Mouse (Mus musculus) ovary, postnatal 36 days (tissue): ENCODE data around the gene Atrnl1.

Experiments used
- DNase-seq: peaks from one replicate; pipeline ENCODE4 v3.0.0; 2022; ENCODE audit warnings: low spot score, mixed read lengths

Gene Atrnl1

GRCm38 (mm10) chr19:57926164-57926860 lies 315.5 kb downstream of the Atrnl1 start:
- no peak for DNase-seq

DNA sequence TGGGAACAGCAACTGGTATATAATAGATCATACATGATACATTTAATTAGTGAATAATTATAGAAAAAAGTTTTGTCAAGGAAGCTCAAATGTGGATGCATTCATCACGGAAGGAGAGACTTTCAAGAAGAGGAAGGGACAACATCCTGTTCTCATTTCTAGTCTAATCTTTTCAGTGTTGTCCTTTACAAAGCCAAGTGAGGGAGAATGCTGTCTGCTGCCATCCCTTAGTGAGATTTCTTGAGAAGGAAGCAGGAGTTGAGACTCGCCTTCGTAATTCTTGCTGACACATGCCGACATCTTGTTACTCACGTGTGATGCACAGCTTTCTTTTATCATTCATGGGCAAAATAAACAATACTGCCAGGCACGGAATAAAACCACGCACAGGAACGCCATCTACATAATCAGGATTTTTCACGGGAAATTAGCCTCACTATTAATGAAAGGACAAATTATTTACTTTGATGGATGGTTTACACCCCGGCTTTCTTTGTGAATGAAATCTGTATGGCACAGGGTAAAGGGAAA lies 316.2 kb downstream of the Atrnl1 start:
- DNase-seq: no peak

DNA sequence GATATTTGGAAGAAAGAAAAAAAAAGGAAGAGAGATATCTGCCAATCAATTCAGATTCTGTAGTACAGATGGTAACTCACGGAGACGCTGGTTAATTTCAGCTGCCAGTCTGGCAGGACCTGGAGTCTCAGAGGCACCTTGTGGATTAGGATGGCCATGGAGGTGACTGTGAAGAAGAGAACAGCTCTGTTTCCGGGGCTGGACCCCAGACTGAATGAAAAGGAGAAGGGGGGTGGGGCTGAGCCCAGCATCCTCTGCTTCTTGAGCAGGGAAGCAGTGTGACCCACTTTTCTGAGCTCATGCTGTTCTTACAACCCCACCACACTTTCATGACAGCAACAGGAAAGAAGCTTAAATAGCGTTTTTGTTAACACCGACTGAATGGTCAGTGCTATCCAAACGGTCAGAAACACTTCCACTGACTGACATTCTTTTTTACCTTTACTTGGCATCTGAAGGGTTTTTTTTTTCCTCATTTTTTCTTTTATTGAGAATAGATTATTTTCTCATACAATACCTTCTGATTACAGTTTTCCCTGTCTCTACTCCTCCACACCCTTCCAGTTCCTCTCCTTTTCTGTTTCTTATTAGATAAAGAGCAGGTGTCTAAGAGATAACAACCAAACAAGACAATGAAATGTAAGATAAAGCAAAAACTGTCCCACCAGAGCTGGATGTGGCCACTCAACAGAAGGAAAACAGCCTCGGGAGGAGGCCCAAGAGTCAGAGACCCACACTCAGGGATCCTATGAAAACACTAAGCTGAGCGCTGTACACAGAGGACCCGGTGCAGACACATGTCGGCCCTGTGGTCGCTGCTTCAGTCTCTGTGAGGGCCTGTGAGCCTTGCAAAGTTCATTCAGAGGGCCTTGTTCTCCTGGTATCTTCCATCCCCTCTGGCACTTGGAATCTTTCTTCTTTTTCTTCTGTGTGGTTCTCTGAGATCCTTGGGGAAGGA lies 317.0 kb downstream of the Atrnl1 start:
- DNase-seq: no peak

- no peak for DNase-seq
Measured at GRCm38 (mm10) chr19:57931626-57932025, 320.8 kb downstream of the Atrnl1 start.

DNA sequence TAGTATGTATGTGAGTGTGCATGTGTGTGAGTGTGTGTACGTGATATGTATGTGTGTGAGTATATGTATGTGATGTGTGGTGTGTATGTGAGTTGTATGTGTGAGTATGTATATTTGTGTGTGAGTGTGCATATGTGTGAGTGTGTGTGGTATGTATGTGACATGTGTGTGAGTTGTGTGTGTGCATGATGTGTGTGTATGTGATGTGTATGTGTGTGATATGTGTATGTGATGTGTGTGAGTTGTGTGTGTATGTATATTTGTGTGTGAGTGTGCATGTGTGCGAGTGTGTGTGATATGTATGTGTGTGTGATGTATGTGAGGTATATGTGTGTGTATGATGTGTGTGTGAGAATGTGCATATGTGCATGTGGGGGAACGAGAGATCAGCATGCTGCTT lies 326.0 kb downstream of the Atrnl1 start:
- DNase-seq: no peak

DNA sequence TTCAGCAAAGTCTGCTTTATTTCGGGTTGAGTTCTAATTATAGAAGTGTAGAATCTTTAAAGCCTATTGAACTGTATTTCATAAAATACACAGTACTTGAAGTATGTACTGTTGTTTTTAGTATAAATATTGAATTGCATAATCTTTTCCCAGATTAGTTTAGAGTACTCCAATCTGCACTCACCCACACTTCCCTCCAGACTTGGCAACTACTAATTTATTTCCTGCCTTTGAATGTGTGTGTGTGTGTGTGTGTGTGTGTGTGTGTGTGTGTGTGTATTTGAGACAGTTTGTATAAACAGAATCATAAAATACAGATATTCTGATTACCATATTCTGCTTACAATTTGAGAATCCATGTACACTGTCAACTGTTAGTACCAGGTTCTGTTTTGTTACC lies 328.3 kb downstream of the Atrnl1 start:
- no peak for DNase-seq

DNA sequence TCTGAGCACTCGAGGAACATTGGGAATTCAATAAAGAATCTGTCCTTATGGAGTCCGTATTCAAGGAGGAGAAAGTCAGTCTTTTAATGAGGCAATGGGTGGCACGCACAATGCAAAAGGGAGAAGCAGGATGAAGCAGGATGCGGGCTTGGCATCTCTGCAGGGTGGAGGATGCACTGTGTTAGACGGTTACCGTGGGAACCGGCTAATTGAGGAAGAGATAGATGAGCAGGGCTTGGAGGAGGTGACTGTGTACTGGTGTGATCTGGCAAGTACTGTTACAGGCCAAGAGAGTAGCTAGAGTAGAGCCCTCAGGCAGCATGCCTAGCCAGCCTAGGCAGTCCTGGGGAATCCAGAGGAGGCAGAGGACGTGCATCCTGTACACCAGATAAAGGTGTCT lies 330.7 kb downstream of the Atrnl1 start:
- DNase-seq: no peak

- DNase-seq: no peak
Measured at GRCm38 (mm10) chr19:57942281-57942680, 331.4 kb downstream of the Atrnl1 start.

- no peak for DNase-seq
Measured at GRCm38 (mm10) chr19:57943308-57943707, 332.5 kb downstream of the Atrnl1 start.

DNA sequence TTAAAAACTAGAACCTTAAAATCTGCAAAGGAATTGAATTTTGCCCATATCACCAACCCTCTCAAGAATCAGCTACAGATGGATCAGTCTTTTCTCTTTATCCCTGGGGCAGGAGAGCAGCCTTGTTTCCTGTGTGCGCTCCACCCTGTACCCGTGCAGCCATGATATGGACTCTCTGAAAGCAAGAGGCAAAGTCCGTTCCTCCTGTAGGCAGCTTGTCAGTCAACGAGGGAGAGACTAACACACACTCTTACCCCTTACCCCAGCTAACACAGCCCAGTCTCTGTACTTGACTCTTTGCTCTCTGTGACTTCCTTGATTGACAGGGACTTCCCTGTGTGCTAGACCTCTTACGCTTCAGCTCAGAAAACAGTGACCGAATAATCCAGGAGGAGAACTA lies 333.8 kb downstream of the Atrnl1 start:
- DNase-seq: no peak

DNA sequence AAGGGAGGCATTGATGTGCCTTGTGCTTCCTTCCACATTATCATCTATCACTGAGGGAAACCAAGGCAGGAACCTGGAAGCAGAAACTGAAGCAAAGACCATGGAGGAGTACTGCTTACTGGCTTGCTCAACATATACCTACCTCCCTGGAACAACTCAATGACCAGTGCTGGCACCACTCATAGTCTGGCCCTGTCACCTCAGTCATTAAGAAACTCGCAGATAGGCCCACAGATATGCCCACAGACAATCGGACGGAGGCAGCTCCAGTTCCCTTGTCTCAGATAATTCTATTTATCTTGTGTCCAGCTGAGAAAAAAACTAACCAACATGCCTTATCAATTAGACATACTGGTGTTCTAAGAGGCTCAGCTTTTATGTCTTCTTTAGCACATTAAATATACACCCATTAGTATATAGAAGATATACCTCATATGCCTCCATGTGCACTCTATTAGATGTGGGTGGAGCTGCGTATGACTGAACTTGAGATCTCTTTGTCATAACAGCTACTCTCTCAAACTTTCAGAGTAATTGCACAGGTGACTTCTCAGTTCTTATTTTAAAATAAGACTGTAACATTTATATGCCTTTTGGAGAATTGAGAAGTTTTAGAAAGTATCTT lies 334.9 kb downstream of the Atrnl1 start:
- DNase-seq: no peak

GRCm38 (mm10) chr19:57948489-57948888 lies 337.7 kb downstream of the Atrnl1 start:
- no peak for DNase-seq

DNA sequence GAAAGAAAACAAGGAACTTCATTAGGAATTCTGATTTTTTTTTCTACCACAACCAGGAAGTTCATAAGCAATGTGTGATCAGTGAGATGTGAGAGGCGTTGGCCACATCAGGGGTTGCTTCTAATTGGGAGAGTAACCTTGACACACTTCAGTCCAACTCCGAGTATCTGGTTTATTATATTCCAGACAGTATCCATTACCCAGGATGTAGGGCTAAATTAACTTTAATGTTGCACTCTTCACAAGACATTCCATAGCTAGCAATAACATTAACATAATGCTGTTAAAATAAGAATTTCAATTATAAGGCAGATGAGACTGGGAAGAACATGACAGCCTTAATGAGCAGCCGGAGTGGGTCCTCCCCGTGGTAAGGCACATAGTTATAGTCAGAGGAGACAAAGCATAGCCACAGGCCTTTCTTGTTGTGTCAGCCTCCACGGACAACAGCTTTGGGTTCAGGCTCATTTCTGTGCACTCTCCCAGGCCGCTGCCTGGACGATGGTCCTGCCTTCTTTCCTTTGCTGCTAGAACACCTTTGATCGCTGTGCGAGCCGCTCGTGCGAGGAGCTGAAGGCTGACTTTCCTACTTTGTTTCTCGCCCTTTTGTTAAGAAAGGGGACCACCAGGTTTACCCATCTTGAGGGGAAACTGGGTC lies 338.6 kb downstream of the Atrnl1 start:
- no peak for DNase-seq

GRCm38 (mm10) chr19:57954131-57954530 lies 343.3 kb downstream of the Atrnl1 start:
- no peak for DNase-seq

- DNase-seq: no peak
Measured at GRCm38 (mm10) chr19:57956459-57956858, 345.6 kb downstream of the Atrnl1 start.

- DNase-seq: no peak
Measured at GRCm38 (mm10) chr19:57957363-57957762, 346.5 kb downstream of the Atrnl1 start.

- no peak for DNase-seq
Measured at GRCm38 (mm10) chr19:57958154-57958553, 347.3 kb downstream of the Atrnl1 start.

DNA sequence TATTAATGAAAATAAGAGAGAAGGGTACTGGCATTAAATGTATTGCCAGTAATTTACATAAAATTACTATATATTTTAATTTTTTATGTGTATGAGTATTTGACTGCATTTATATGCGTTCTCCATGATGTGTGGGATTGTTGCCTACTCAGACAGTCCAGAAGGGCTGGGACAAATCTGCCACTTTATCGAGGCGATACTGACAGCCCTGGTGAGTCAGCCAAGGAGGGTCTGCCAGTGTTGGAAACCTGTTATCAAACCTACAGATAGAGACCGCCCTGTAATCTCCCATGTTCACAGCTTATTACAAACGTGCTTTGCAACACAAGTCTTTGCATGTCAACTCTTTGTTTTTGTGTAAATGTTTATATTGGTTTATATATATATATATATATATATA lies 347.9 kb downstream of the Atrnl1 start:
- no peak for DNase-seq

DNA sequence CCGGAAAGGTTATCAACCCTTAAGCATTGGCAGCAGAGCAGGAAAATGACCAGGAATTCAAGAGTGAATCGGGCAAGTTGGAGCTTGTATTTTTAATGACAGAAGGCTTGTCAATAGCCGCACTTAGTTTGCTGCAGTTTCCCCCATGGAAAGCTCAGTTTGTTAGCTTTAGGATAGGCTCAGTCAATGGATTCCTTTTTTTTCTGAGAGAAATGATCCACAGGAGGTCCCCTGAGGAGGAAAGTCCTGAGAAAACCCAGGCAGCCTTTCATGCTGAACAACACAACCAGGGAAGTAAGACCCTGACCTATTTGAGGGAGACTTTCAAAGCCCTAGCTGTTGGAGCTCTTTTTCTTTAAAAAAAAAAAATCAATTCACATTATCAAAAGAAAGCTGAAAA lies 350.5 kb downstream of the Atrnl1 start:
- no peak for DNase-seq

DNA sequence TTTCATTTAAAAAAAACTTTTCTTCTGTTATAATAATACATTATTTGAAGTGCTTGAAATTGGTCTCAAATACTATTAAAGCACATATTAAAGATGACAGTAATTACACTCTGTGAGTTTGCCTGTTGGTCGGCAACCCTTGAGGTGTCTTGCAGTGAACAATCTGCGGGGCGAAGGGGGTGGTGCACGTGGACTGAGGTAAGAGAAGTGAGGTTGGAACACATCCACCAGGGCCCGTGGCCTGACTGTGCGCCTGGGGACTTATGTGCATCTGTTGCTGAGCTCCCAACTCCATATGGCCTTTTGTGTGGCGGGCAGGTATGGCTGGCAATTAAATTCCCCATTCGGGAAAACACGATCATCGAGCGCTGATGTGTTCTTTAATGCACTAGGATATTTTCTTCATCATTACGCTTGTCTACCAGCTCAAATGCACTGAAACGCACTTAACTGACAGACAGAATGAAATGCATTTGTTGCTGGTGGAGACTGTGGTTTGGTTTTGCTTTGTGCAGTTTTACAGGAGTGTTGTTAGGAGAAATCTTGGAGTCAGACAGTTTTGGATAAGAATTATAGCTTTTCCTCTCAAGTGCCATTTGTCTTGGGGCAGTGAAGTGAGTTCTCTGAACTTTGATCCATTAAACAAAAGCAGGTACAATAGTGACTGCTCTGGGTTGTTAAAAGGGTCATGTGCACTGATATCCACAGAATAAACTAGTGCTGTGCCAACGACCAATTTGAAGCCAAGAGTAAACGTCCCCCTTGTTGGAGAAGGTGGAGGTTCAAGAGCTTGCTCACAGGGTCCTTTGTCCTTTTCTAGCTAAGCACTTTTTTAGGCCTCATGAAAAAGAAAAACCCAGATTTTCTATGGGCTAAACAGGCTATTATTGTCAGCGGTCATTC lies 351.2 kb downstream of the Atrnl1 start:
- no peak for DNase-seq

- DNase-seq: no peak
Measured at GRCm38 (mm10) chr19:57963874-57964273, 353.0 kb downstream of the Atrnl1 start.
